Mouse (Mus musculus) pancreas, adult 10 weeks (tissue): ENCODE data around the gene Ifnz. TPM values are rescaled to one million over a fixed set of nuclear protein-coding genes. Genes with fewer than 3 reads are reported as not detected.

ENCODE experiments used
- polyA plus RNA-seq: library from polyadenylated mRNA; stranded (reverse); fragments of 350-450 nt; fragmentation: Illumina TruSeq; extraction: RNeasy Lipid Tissue Mini Kit (QIAGEN cat#74804); gene quantifications from one replicate; pipeline ENCODE4 v1.2.3, GENCODE M21; 2015; ENCODE audit warnings: low read depth, low replicate concordance; ENCODE audit not compliant: insufficient read depth

Gene Ifnz
- polyA plus RNA-seq, result not detected

GRCm38 (mm10) chr4:88781831-88782230, at the start of gene Ifnz:
Ifnz (plus strand) TSS chr4:88782131.

GRCm38 (mm10) chr4:88754818-88755340, 27.1 kb upstream of the Ifnz start, which contains the start of gene Gm13271:
Gm13271 (plus strand) TSS chr4:88754868.

DNA sequence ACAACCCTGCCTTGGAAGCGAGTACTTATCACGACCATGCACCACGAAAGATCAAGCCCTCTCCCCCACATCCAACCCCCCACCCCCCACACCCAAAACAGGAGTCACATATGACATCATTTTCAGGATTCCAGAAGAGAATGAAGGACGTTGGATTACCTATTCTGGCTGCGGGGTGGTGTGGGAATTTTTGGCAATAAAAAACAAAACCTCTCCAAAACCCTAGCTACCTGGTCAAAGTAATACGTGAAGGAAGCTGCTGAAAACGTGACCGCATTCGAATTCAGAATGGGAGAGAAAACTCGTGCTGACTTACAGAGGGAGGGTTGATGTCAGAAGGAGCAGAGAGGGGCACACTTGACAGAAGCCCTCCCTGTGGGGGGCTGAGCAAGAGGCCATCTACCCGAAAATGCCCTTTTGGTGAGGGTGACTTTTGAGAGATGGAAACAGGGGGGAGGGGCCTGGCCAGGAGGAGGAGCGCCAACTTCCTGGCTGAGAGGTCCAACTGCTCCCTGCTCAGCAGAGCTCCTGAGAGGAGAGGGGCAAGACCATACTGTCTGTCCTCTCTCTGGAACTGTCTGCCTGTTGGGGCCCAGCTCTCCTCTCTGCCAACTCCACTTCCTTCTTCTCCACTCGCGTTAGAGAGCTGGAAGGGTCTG, 22.2 kb upstream of the Ifnz start, which contains the start of gene Gm13283:
Gm13283 (plus strand) TSS at position 510 of the 659 bp plus-strand sequence.

GRCm38 (mm10) chr4:88773534-88773933, 8.4 kb upstream of the Ifnz start, which contains the start of gene Gm13290:
Gm13290 (plus strand) TSS chr4:88773834.

GRCm38 (mm10) chr4:88776622-88777021, 5.3 kb upstream of the Ifnz start, which contains the start of gene Gm13289:
Gm13289 (plus strand) TSS chr4:88776922.

DNA sequence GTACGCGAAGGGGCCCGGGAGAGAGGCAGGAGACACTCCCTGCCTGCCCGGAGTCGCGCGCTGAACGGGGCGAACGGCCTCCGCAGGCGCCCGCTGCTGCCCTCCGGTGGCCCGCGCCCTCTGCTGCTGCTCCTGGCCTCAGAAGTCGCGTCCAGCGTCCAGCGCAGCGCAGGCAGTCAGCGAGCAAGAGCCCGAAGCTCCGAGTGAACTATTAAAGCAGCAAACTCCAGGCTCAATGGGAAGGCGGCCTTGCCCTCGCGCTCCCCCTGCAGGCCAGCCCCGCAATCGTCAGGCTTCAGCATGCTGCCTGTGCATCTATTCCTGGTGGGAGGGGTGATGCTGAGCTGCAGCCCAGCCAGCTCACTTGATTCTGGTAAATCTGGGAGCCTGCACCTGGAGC, 2.4 kb upstream of the Ifnz start, which contains the start of gene Gm13272:
Gm13272 (plus strand) TSS at position 301 of the 400 bp plus-strand sequence.

GRCm38 (mm10) chr4:88785409-88785808, 3.5 kb downstream of the Ifnz start, which contains the start of gene Gm13276:
Gm13276 (plus strand) TSS chr4:88785709.

GRCm38 (mm10) chr4:88788402-88788801, 6.5 kb downstream of the Ifnz start, which contains the start of gene Gm13277:
Gm13277 (plus strand) TSS chr4:88788632.

DNA sequence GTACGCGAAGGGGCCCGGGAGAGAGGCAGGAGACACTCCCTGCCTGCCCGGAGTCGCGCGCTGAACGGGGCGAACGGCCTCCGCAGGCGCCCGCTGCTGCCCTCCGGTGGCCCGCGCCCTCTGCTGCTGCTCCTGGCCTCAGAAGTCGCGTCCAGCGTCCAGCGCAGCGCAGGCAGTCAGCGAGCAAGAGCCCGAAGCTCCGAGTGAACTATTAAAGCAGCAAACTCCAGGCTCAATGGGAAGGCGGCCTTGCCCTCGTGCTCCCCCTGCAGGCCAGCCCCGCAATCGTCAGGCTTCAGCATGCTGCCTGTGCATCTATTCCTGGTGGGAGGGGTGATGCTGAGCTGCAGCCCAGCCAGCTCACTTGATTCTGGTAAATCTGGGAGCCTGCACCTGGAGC, 9.3 kb downstream of the Ifnz start, which contains the start of gene Gm13278:
Gm13278 (plus strand) TSS at position 301 of the 400 bp plus-strand sequence.

GRCm38 (mm10) chr4:88793936-88794675, 12.2 kb downstream of the Ifnz start, which contains the start of gene Gm13275:
Gm13275 (plus strand) TSS chr4:88794487.

GRCm38 (mm10) chr4:88797097-88797496, 15.2 kb downstream of the Ifnz start, which contains the start of gene Gm13279:
Gm13279 (plus strand) TSS chr4:88797397.

DNA sequence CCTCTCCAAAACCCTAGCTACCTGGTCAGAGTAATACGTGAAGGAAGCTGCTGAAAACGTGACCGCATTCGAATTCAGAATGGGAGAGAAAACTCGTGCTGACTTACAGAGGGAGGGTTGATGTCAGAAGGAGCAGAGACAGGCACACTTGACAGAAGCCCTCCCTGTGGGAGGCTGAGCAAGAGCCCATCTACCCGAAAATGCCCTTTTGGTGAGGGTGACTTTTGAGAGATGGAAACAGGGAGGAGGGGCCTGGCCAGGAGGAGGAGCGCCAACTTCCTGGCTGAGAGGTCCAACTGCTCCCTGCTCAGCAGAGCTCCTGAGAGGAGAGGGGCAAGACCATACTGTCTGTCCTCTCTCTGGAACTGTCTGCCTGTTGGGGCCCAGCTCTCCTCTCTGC, 17.4 kb downstream of the Ifnz start, which contains the start of gene Gm13285:
Gm13285 (plus strand) TSS at position 301 of the 400 bp plus-strand sequence.

GRCm38 (mm10) chr4:88802954-88803353, 21.0 kb downstream of the Ifnz start, which contains the start of gene Gm13287:
Gm13287 (plus strand) TSS chr4:88803254.

DNA sequence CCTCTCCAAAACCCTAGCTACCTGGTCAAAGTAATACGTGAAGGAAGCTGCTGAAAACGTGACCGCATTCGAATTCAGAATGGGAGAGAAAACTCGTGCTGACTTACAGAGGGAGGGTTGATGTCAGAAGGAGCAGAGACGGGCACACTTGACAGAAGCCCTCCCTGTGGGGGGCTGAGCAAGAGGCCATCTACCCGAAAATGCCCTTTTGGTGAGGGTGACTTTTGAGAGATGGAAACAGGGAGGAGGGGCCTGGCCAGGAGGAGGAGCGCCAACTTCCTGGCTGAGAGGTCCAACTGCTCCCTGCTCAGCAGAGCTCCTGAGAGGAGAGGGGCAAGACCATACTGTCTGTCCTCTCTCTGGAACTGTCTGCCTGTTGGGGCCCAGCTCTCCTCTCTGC, 23.3 kb downstream of the Ifnz start, which contains the start of gene Gm13288:
Gm13288 (plus strand) TSS at position 301 of the 400 bp plus-strand sequence.

GRCm38 (mm10) chr4:88815928-88816327, 34.0 kb downstream of the Ifnz start, which contains the start of gene Ifna7:
Ifna7 (plus strand) TSS chr4:88816228.

GRCm38 (mm10) chr4:88819659-88820058, 37.7 kb downstream of the Ifnz start, which contains the start of gene Ifna11:
Ifna11 (plus strand) TSS chr4:88819959.

GRCm38 (mm10) chr4:88827116-88827515, 45.2 kb downstream of the Ifnz start, which contains the start of gene Ifna6:
Ifna6 (plus strand) TSS chr4:88827416.

Other genes starting within 250 kb of the Ifnz start
- gene Ifna15, start 223.9 kb upstream of the Ifnz start, polyA plus RNA-seq, result not detected
- gene Ifna14, start 210.3 kb upstream of the Ifnz start, polyA plus RNA-seq, result not detected
- not detected for gene Ifna9, start 189.7 kb upstream of the Ifnz start, polyA plus RNA-seq
- not detected for gene Ifna12, start 178.8 kb upstream of the Ifnz start, polyA plus RNA-seq
- gene C87499, start 147.7 kb upstream of the Ifnz start, polyA plus RNA-seq, result not detected
- gene Ifna13, start 137.7 kb upstream of the Ifnz start, polyA plus RNA-seq, result not detected
- not detected for gene Ifna16, start 105.2 kb upstream of the Ifnz start, polyA plus RNA-seq
- not detected for gene Ifna2, start 98.2 kb upstream of the Ifnz start, polyA plus RNA-seq
- not detected for gene Ifnab, start 90.8 kb upstream of the Ifnz start, polyA plus RNA-seq
- not detected for gene Gm26566, start 60.3 kb upstream of the Ifnz start, polyA plus RNA-seq
- 7.4 TPM for gene Klhl9, start 59.7 kb upstream of the Ifnz start, polyA plus RNA-seq
- gene Gm13271, start 27.3 kb upstream of the Ifnz start, polyA plus RNA-seq, result not detected
- gene Gm13283, start 22.0 kb upstream of the Ifnz start, polyA plus RNA-seq, result not detected
- not detected for gene Gm13290, start 8.3 kb upstream of the Ifnz start, polyA plus RNA-seq
- gene Gm13289, start 5.2 kb upstream of the Ifnz start, polyA plus RNA-seq, result not detected
- not detected for gene Gm13272, start 2.3 kb upstream of the Ifnz start, polyA plus RNA-seq
- gene Gm13276, start 3.6 kb downstream of the Ifnz start, polyA plus RNA-seq, result not detected
- not detected for gene Gm13277, start 6.5 kb downstream of the Ifnz start, polyA plus RNA-seq
- gene Gm13278, start 9.4 kb downstream of the Ifnz start, polyA plus RNA-seq, result not detected
- not detected for gene Gm13275, start 12.4 kb downstream of the Ifnz start, polyA plus RNA-seq
- not detected for gene Gm13279, start 15.3 kb downstream of the Ifnz start, polyA plus RNA-seq
- not detected for gene Gm13285, start 17.5 kb downstream of the Ifnz start, polyA plus RNA-seq
- not detected for gene Gm13287, start 21.1 kb downstream of the Ifnz start, polyA plus RNA-seq
- not detected for gene Gm13288, start 23.4 kb downstream of the Ifnz start, polyA plus RNA-seq
- not detected for gene Ifna7, start 34.1 kb downstream of the Ifnz start, polyA plus RNA-seq
- gene Ifna11, start 37.8 kb downstream of the Ifnz start, polyA plus RNA-seq, result not detected
- gene Ifna6, start 45.3 kb downstream of the Ifnz start, polyA plus RNA-seq, result not detected
- not detected for gene Ifna5, start 53.4 kb downstream of the Ifnz start, polyA plus RNA-seq
- not detected for gene Ifna4, start 59.7 kb downstream of the Ifnz start, polyA plus RNA-seq
- not detected for gene Ifna1, start 68.0 kb downstream of the Ifnz start, polyA plus RNA-seq
- not detected for gene Ifne, start 98.1 kb downstream of the Ifnz start, polyA plus RNA-seq